Comparison of ENCODE assay signal across 25 mouse cellular contexts in genomic region chr15:24022137-24022536, GRCm38 (mm10).
DNase-seq lines count a peak whose midpoint lies in the region; ATAC-seq lines count a peak whose summit lies in the region.
"Had no signal": no experiment of that assay in that cellular context is flagged by ENCODE, and none has a peak within 500 bp of the region (broad histone marks: within the 10 kb centered on the region; RNA-seq: fewer than 3 reads in every experiment).

No protein-coding gene starts in this region.

- no peak for DNase-seq in forebrain, embryonic 14.5 days (ENCODE audit: low spot score)
- peak; percentile 92 for DNase-seq in brain, adult 2 months (ENCODE audit: low read depth, low spot score)
- DNase-seq in cerebellum, adult 18-20 months: peak; percentile 56 to 68
- DNase-seq in cerebellum, postnatal 25 days: peak; percentile 10 to 64
- DNase-seq in layer of hippocampus, adult 9-11 months: no peak
- DNase-seq in adrenal gland, adult 2 months: no peak
- DNase-seq: gastrocnemius, postnatal 14 days; heart, adult 11 months; heart, postnatal 14 days; kidney, adult 2 months; liver, postnatal 0 days; thymus, adult 2 months had no signal

- no peak overlapping the region for H3K4me2 ChIP-seq in forebrain, embryonic 13.5 days
- no peak overlapping the region for H3K4me2 ChIP-seq in forebrain, embryonic 14.5 days (ENCODE audit: low read length)
- H3K4me2 ChIP-seq: embryonic facial prominence, embryonic 12.5 days; forebrain, embryonic 15.5 days; heart, embryonic 12.5 days; hindbrain, embryonic 14.5 days; limb, embryonic 12.5 days; liver, embryonic 11.5 days; neural tube, embryonic 15.5 days had no signal

- ATAC-seq in forebrain, embryonic 13.5 days: 0 out of 2 replicates have a peak, but pooled peaks have one; percentile 21
- no peak; the same call in 1 of the 2 replicates for ATAC-seq in forebrain, embryonic 14.5 days
- ATAC-seq: CD4-positive, CD25-positive, alpha-beta regulatory T cell, adult 4 months; forebrain, embryonic 15.5 days; liver, postnatal 0 days; lung, postnatal 0 days had no signal

- no peaks in the 10 kb centered on the region for H3K27me3 ChIP-seq in forebrain, embryonic 13.5 days
- no peaks in the 10 kb centered on the region for H3K27me3 ChIP-seq in forebrain, embryonic 14.5 days (replicated peaks; ENCODE audit: control insufficient read depth, insufficient read depth, low read length)
- H3K27me3 ChIP-seq: embryonic facial prominence, embryonic 12.5 days; forebrain, embryonic 15.5 days; heart, embryonic 12.5 days; limb, embryonic 12.5 days; neural tube, embryonic 15.5 days had no signal

- no peaks in the 10 kb centered on the region for H3K4me1 ChIP-seq in forebrain, embryonic 13.5 days
- no peaks in the 10 kb centered on the region for H3K4me1 ChIP-seq in forebrain, embryonic 14.5 days (ENCODE audit: control insufficient read depth, insufficient read depth, low read length)
- H3K4me1 ChIP-seq: embryonic facial prominence, embryonic 12.5 days; forebrain, embryonic 15.5 days; heart, embryonic 12.5 days; limb, embryonic 12.5 days; midbrain, embryonic 10.5 days; neural tube, embryonic 15.5 days had no signal

- no peak overlapping the region for H3K9ac ChIP-seq in forebrain, embryonic 13.5 days
- no peak overlapping the region for H3K9ac ChIP-seq in forebrain, embryonic 14.5 days (ENCODE audit: low read length)
- H3K9ac ChIP-seq: embryonic facial prominence, embryonic 12.5 days; forebrain, embryonic 15.5 days; heart, embryonic 12.5 days; hindbrain, embryonic 14.5 days; limb, embryonic 12.5 days; liver, postnatal 0 days; neural tube, embryonic 15.5 days had no signal

- no peaks in the 10 kb centered on the region for H3K9me3 ChIP-seq in forebrain, embryonic 13.5 days (replicated peaks)
- H3K9me3 ChIP-seq in forebrain, embryonic 14.5 days (replicated peaks; ENCODE audit: control insufficient read depth, low read length): no peaks in the 10 kb centered on the region
- H3K9me3 ChIP-seq: embryonic facial prominence, embryonic 12.5 days; forebrain, embryonic 15.5 days; heart, embryonic 12.5 days; limb, embryonic 12.5 days; neural tube, embryonic 15.5 days had no signal

- H3K27ac ChIP-seq in forebrain, embryonic 13.5 days: no peak overlapping the region
- no peak overlapping the region for H3K27ac ChIP-seq in forebrain, embryonic 14.5 days (ENCODE audit: low read depth, low read length)
- H3K27ac ChIP-seq: embryonic facial prominence, embryonic 12.5 days; forebrain, embryonic 15.5 days; hindbrain, embryonic 14.5 days; kidney, postnatal 0 days; limb, embryonic 12.5 days; midbrain, embryonic 10.5 days; neural tube, embryonic 15.5 days; stomach, postnatal 0 days had no signal

- no peak overlapping the region for H3K4me3 ChIP-seq in forebrain, embryonic 13.5 days
- no peak overlapping the region for H3K4me3 ChIP-seq in forebrain, embryonic 14.5 days (ENCODE audit: low read depth, low read length)
- H3K4me3 ChIP-seq: embryonic facial prominence, embryonic 12.5 days; forebrain, embryonic 15.5 days; heart, embryonic 12.5 days; limb, embryonic 12.5 days; midbrain, embryonic 10.5 days; neural tube, embryonic 15.5 days had no signal

- H3K36me3 ChIP-seq in forebrain, embryonic 13.5 days (ENCODE audit: poor library complexity, severe bottlenecking): no peaks in the 10 kb centered on the region
- H3K36me3 ChIP-seq in forebrain, embryonic 14.5 days (ENCODE audit: control insufficient read depth, insufficient read depth, low read length): no peaks in the 10 kb centered on the region
- H3K36me3 ChIP-seq: embryonic facial prominence, embryonic 12.5 days; forebrain, embryonic 15.5 days; heart, embryonic 12.5 days; limb, embryonic 12.5 days; midbrain, embryonic 10.5 days; neural tube, embryonic 15.5 days had no signal

Comparison
In these comparisons a context has a peak if more than half of its experiments do, and no peak if none do; other contexts are left out.
1. DNase-seq: peak in brain, adult 2 months (single experiment), cerebellum, adult 18-20 months (2 of 2) and cerebellum, postnatal 25 days (2 of 2); none in forebrain, embryonic 14.5 days (single experiment), layer of hippocampus, adult 9-11 months (single experiment) and adrenal gland, adult 2 months (single experiment).